Mouse (Mus musculus) C2C12 (cell line): ENCODE measurements at regions not wholly inside any gene's neighbourhood (a gene's known extent, or its start where the extent isn't known, plus 50 kb on each side); places are given as distances from the start of the nearest gene placed in this dataset.

Experiments used
- CTCF ChIP-seq: IDR thresholded peaks from one replicate; pipeline ENCODE4 v1.5.1; 2011; ENCODE audit not compliant: control insufficient read depth, insufficient read depth, insufficient read length
- MYOD1 ChIP-seq: IDR thresholded peaks from one replicate; pipeline ENCODE4 v1.6.1; 2011; ENCODE audit warnings: low read depth; ENCODE audit not compliant: control insufficient read depth, insufficient read length

DNA sequence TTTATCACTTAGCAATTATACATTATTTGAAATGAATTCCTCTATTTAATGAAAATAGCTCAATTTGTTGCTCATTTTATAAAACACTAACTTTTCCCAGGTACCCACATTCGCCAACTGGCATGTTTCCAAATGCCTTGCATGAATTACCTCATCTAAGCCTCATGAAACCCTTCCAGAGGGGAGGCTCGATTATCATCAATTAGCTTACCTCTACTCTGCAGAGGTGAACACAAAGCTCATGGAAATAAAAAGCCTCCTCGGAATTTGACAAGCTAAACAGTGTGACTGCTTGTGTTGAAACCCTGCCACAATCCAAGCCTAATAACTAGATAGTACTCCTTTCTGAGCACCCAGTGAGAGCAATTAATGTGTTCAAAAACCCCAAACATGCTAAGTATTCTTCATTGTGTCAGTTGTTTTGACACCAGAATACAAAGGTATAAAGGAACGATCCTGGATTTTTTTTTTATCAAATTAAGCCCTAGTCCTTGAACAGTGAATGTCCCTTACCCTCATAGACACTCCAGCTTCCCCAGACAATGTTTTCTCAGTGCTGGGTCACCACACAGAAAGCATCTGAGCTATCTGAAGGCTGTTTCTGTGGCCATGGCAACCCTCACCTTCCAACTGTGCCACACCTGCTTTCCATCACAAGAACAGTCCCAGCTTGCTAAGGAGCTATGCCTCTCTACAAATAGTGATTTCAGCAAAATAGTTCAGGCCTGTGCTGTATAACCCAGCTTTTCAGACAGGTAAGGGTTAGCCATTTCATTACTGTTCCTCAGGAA, 530.4 kb downstream of the Rapgef2 start:
- no peak for TF ChIP-seq CTCF
- TF ChIP-seq MYOD1: no peak
